Mouse (Mus musculus) bone marrow macrophage, adult 2 months (primary cell): ENCODE data around the gene Col4a6. TPM values are rescaled to one million over a fixed set of nuclear protein-coding genes. Genes with fewer than 3 reads are reported as not detected.

Source experiments
- H3K27ac ChIP-seq: 2 replicates; pipeline ENCODE4 v1.5.1; 2012; ENCODE audit warnings: low read depth, low read length; ENCODE audit not compliant: insufficient read depth
- H3K4me1 ChIP-seq: 2 replicates; pipeline ENCODE4 v1.6.1; 2012; ENCODE audit warnings: low read length; ENCODE audit not compliant: control insufficient read depth, insufficient read depth
- H3K4me3 ChIP-seq: 2 replicates; pipeline ENCODE4 v1.5.1; 2012; ENCODE audit warnings: mild to moderate bottlenecking, low read length, moderate library complexity; ENCODE audit not compliant: insufficient read depth
- CTCF ChIP-seq: IDR thresholded peaks from 2 replicates; pipeline ENCODE4 v1.5.1; 2012; ENCODE audit warnings: low read depth, mild to moderate bottlenecking, low read length, moderate library complexity
- POLR2A ChIP-seq: IDR thresholded peaks from 2 replicates; pipeline ENCODE4 v1.6.1; 2012; ENCODE audit warnings: mild to moderate bottlenecking, low read depth, low read length, borderline replicate concordance
- polyA plus RNA-seq: library from polyadenylated mRNA; stranded (reverse); fragments of >200 nt; gene quantifications from 2 replicates; pipeline ENCODE4 v1.2.4, GENCODE M21; 2012; ENCODE audit not compliant: missing spikeins, insufficient read depth, insufficient read length

Gene Col4a6
- polyA plus RNA-seq, 1 experiment: 0.39 TPM

- Histone ChIP-seq H3K27ac (no peak overlapping the region), H3K4me3 (no peak overlapping the region), H3K4me1 (no peaks in the 10 kb centered on the region)
- TF ChIP-seq CTCF: no peak
- no peak for TF ChIP-seq POLR2A
Measured at GRCm38 (mm10) chrX:141396243-141396642, 77.6 kb downstream of the Col4a6 start.

GRCm38 (mm10) chrX:141385399-141386105 is 88.3 kb downstream of the Col4a6 start:
- no peak overlapping the region for H3K4me3 ChIP-seq
- TF ChIP-seq POLR2A: no peak
- no peak for TF ChIP-seq CTCF
- no peaks in the 10 kb centered on the region for H3K4me1 ChIP-seq
- no peak overlapping the region for H3K27ac ChIP-seq

GRCm38 (mm10) chrX:141384632-141385031 is 89.2 kb downstream of the Col4a6 start:
- H3K27ac ChIP-seq: no peak overlapping the region
- TF ChIP-seq POLR2A: no peak
- no peak for TF ChIP-seq CTCF
- H3K4me3 ChIP-seq: no peak overlapping the region
- H3K4me1 ChIP-seq: no peaks in the 10 kb centered on the region

DNA sequence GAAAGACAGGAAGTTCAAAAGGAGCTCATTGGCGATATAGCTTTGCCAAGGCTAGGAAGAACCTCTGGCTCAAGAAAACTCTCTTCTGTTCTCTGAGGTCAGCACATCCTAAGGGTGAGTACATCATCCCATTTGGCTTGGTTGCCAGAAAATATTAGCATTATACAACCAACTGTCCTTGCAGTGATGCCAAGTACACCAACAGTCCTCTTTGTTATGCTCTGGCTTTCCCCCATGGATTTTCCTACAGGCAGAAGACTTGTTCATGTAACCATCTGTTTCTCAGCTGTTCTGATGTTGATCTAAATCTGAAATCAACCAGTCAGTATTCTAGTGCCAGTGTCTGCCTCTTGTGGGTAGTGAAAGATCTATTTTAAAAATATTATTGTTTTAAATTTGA is 103.6 kb downstream of the Col4a6 start:
- H3K4me3 ChIP-seq: no peak overlapping the region
- TF ChIP-seq POLR2A: no peak
- no peak overlapping the region for H3K27ac ChIP-seq
- no peaks in the 10 kb centered on the region for H3K4me1 ChIP-seq

DNA sequence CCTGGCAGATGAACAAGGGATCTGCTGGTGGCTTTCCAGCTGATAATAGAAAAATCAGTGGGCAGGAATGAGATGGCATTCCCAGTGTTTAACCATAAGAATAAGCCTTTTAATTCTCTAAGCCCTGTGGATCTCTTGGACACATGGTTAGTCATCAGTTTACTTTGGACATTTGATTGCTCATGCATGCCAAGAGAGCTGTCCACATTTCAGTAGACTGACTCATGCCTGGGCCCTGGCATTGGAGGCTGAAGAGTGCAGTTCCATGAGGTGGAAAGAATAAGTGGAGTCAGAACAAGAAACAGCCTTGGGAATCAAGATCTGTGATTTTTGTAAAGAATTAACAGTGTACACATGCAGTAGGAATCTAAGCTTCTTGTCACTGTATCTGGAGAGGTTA is 110.5 kb downstream of the Col4a6 start:
- Histone ChIP-seq H3K27ac (no peak overlapping the region), H3K4me1 (no peaks in the 10 kb centered on the region), H3K4me3 (no peak overlapping the region)
- TF ChIP-seq CTCF (no peak), POLR2A (no peak)

DNA sequence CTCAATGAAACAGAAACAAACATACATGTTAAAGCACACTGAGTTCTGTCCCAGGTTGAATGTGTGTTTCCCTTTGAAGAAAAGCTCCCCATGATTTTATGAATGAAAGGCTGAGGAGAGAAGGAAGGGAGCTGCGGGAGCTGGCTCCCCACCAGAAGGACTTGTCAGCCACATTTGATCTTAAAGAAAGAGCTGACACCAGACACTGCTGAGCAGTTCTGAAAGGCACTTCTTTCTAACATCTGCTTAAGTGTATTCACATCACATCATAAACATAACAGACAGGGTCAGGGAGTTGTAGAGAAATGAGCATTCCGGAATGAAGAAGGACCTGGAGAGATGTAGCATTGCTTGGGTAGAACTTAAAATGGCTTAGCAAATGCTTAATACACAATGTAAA is 132.5 kb downstream of the Col4a6 start:
- Histone ChIP-seq H3K4me3 (no peak overlapping the region), H3K27ac (no peak overlapping the region), H3K4me1 (no peaks in the 10 kb centered on the region)
- TF ChIP-seq CTCF (no peak), POLR2A (no peak)

DNA sequence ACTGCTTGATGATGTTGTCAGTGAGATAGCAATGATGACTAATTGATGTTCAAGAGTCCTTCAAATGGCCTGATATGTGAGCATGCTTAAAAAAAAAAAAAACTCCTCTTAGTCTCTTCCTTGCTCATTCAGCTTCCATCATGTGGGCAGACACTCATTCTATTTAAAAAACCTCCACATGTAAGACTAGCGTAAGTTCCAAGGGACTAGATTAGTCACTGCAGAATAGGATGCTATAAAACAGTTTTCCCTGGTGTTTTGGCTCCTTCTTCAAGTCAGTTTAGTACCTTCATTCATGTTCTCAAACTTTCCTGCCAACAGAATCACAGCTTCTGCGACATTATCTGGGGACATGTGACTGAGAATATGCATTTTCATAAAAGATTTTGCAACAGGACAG is 145.8 kb downstream of the Col4a6 start:
- H3K4me1 ChIP-seq: no peaks in the 10 kb centered on the region
- no peak for TF ChIP-seq CTCF
- no peak overlapping the region for H3K4me3 ChIP-seq
- no peak overlapping the region for H3K27ac ChIP-seq

- H3K4me3 ChIP-seq: no peak overlapping the region
- H3K4me1 ChIP-seq: no peaks in the 10 kb centered on the region
- TF ChIP-seq CTCF (no peak), POLR2A (no peak)
- no peak overlapping the region for H3K27ac ChIP-seq
Measured at GRCm38 (mm10) chrX:141324201-141324600, 149.7 kb downstream of the Col4a6 start.

- H3K4me3 ChIP-seq: no peak overlapping the region
- no peaks in the 10 kb centered on the region for H3K4me1 ChIP-seq
- no peak overlapping the region for H3K27ac ChIP-seq
- TF ChIP-seq CTCF (no peak), POLR2A (no peak)
Measured at GRCm38 (mm10) chrX:141316217-141316616, 157.7 kb downstream of the Col4a6 start.

DNA sequence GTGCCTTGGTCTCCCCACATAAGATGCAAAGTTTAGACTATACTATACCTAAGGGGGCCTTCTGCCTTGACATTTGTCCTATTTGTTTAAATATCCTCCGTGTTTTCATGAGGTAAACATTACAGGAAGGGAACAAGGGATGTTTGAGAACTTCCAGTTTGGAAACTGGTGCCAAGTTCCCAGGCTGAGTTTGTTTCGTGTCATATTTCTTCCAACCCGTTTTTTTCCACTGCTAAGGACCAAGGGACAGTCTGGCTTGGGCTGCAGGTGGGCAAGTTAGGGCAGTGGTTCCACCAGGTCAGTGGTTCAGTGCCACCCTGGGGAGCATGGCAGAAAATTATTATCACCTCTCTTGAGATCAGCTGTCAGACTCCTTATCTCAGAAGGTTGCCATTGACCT is 158.1 kb downstream of the Col4a6 start:
- H3K27ac ChIP-seq: no peak overlapping the region
- no peak overlapping the region for H3K4me3 ChIP-seq
- H3K4me1 ChIP-seq: no peaks in the 10 kb centered on the region
- TF ChIP-seq POLR2A (no peak), CTCF (no peak)
